Mouse (Mus musculus) v-Abl transformed pro-B cells (cell line): ENCODE measurements at regions not wholly inside any gene's neighbourhood (a gene's known extent, or its start where the extent isn't known, plus 50 kb on each side); places are given as distances from the start of the nearest gene placed in this dataset.

ENCODE experiments used
- in situ Hi-C, 2 experiments: fragments of 400-800 bp; cut with MboI; formaldehyde crosslinking; loops; one replicate each; pipeline ENCODE4 v1.15.1; 2025; ENCODE audit not compliant: unreplicated experiment in 2 of 2

- in situ Hi-C loops, result loop anchor here (5.0 kb wide), 2 partner anchors 125 to 325 kb away; partner anchors contain the start of gene Thbs1 (in 2 of the 2)
Observed at GRCm38 (mm10) chr2:117787321-117787720, 324.4 kb upstream of the Thbs1 start.

- in situ Hi-C loops, result no loop called here
Observed at GRCm38 (mm10) chr2:117794285-117794684, 317.4 kb upstream of the Thbs1 start.

GRCm38 (mm10) chr2:117801946-117802600, 309.6 kb upstream of the Thbs1 start:
- in situ Hi-C loops, result no loop called here

- in situ Hi-C loops, result no loop called here
Observed at GRCm38 (mm10) chr2:117802686-117803085, 309.0 kb upstream of the Thbs1 start.

- in situ Hi-C loops, result no loop called here
Observed at GRCm38 (mm10) chr2:117804686-117805085, 307.0 kb upstream of the Thbs1 start.

GRCm38 (mm10) chr2:117807121-117807520, 304.6 kb upstream of the Thbs1 start:
- in situ Hi-C loops, result no loop called here

GRCm38 (mm10) chr2:117811506-117811905, 300.2 kb upstream of the Thbs1 start:
- in situ Hi-C loops, result no loop called here

- in situ Hi-C loops, result no loop called here
Observed at GRCm38 (mm10) chr2:117811931-117812330, 299.7 kb upstream of the Thbs1 start.

- in situ Hi-C loops, result no loop called here
Observed at GRCm38 (mm10) chr2:117819701-117820225, 291.9 kb upstream of the Thbs1 start.

GRCm38 (mm10) chr2:117820708-117821107, 291.0 kb upstream of the Thbs1 start:
- in situ Hi-C loops, result no loop called here

- in situ Hi-C loops, result no loop called here
Observed at GRCm38 (mm10) chr2:117825088-117825487, 286.6 kb upstream of the Thbs1 start.

GRCm38 (mm10) chr2:117827278-117827677, 284.4 kb upstream of the Thbs1 start:
- in situ Hi-C loops, result no loop called here

GRCm38 (mm10) chr2:117838387-117838786, 273.3 kb upstream of the Thbs1 start:
- in situ Hi-C loops, result no loop called here

GRCm38 (mm10) chr2:117840406-117840805, 271.3 kb upstream of the Thbs1 start:
- in situ Hi-C loops, result no loop called here

GRCm38 (mm10) chr2:117842309-117842986, 269.2 kb upstream of the Thbs1 start:
- in situ Hi-C loops, result no loop called here

- in situ Hi-C loops, result no loop called here
Observed at GRCm38 (mm10) chr2:117852442-117852841, 259.2 kb upstream of the Thbs1 start.

GRCm38 (mm10) chr2:117862301-117862700, 249.4 kb upstream of the Thbs1 start:
- in situ Hi-C loops, result no loop called here

- in situ Hi-C loops, result no loop called here
Observed at GRCm38 (mm10) chr2:117865119-117865518, 246.6 kb upstream of the Thbs1 start.

- in situ Hi-C loops, result no loop called here
Observed at GRCm38 (mm10) chr2:117866946-117867345, 244.7 kb upstream of the Thbs1 start.

GRCm38 (mm10) chr2:117867409-117867808, 244.3 kb upstream of the Thbs1 start:
- in situ Hi-C loops, result no loop called here

GRCm38 (mm10) chr2:117868857-117869256, 242.8 kb upstream of the Thbs1 start:
- in situ Hi-C loops, result no loop called here
